Mouse (Mus musculus) heart, embryonic 16.5 days (tissue): Measurements from ENCODE around the gene Ncapd2. TPM values are rescaled to one million over a fixed set of nuclear protein-coding genes. Genes with fewer than 3 reads are reported as not detected.
A peak's percentile ranks its signal among the peaks of the same experiment; 100 is the strongest.

ENCODE experiments used
- ATAC-seq: fragments of 200-750 bp; cut with Nextera tagmentation; replicated peaks from 2 replicates; pipeline ENCODE4 v1.8.0; 2017; ENCODE audit warnings: moderate number of reproducible peaks; ENCODE audit not compliant: insufficient read depth, low FRiP score; ENCODE audit errors: extremely low read depth
- H3K27ac ChIP-seq: fragments of 300-500 bp; sonication (generic); 2 replicates; pipeline ENCODE4 v1.5.1; 2014; ENCODE audit warnings: mild to moderate bottlenecking, low read length, control low read depth, moderate library complexity
- H3K27me3 ChIP-seq: fragments of 300-500 bp; sonication (generic); 2 replicates; pipeline ENCODE4 v1.6.1; 2014; ENCODE audit warnings: low read length, mixed read lengths; ENCODE audit not compliant: control insufficient read depth, insufficient read depth
- H3K36me3 ChIP-seq: fragments of 300-500 bp; sonication (generic); 2 replicates; pipeline ENCODE4 v1.6.1; 2014; ENCODE audit not compliant: control insufficient read depth, insufficient read depth
- H3K4me1 ChIP-seq: fragments of 300-500 bp; sonication (generic); 2 replicates; pipeline ENCODE4 v1.6.1; 2014; ENCODE audit warnings: low read length, mixed read lengths; ENCODE audit not compliant: control insufficient read depth, insufficient read depth
- H3K4me2 ChIP-seq: fragments of 300-500 bp; sonication (generic); 2 replicates; pipeline ENCODE4 v1.6.1; 2014; ENCODE audit warnings: low read depth, mild to moderate bottlenecking, control low read depth, low read length
- H3K4me3 ChIP-seq: fragments of 300-500 bp; sonication (generic); 2 replicates; pipeline ENCODE4 v1.5.1; 2014; ENCODE audit warnings: mild to moderate bottlenecking, control low read depth, low read length
- H3K9ac ChIP-seq: fragments of 300-500 bp; sonication (generic); 2 replicates; pipeline ENCODE4 v1.6.1; 2014; ENCODE audit warnings: low read length, control low read depth
- H3K9me3 ChIP-seq: fragments of 300-500 bp; sonication (generic); replicated peaks from 2 replicates; pipeline ENCODE4 v1.6.1; 2016; ENCODE audit warnings: low read length; ENCODE audit not compliant: control insufficient read depth
- WGBS: fragments of 180-500 bp; shearing (Covaris S2); extraction: QIAGEN DNeasy Blood & Tissue Kit; methylation state at CpG from one replicate; pipeline ENCODE4 v1.1.7; 2014; 5-methylcytosine and 5-hydroxymethylcytosine counted together
- polyA plus RNA-seq: library from polyadenylated mRNA; unstranded; fragments of >200 nt; fragmentation: Nextera tagmentation; extraction: Ambion mirVana; gene quantifications from 2 replicates; pipeline ENCODE4 v1.2.1, GENCODE M21; 2015

Gene Ncapd2
- polyA plus RNA-seq, 1 experiment from 2014 or later = 99.3 TPM

GRCm38 (mm10) chr6:125218963-125219362 lies 27.5 kb upstream of the Ncapd2 start:
- no peak overlapping the region for H3K9ac ChIP-seq
- no peak for ATAC-seq

GRCm38 (mm10) chr6:125217899-125218298 lies 26.4 kb upstream of the Ncapd2 start:
- no peak for ATAC-seq
- Histone ChIP-seq H3K27me3 (peaks cover 3% of the 10 kb centered on the region; the same call in 1 of the 2 replicates), H3K4me1 (peaks cover 13% of the 10 kb centered on the region), H3K4me3 (no peak overlapping the region), H3K27ac (no peak overlapping the region), H3K36me3 (peaks cover 5% of the 10 kb centered on the region; the same call in 1 of the 2 replicates), H3K4me2 (no peak overlapping the region), H3K9ac (no peak overlapping the region), H3K9me3 (no peaks in the 10 kb centered on the region)
- WGBS = 76% methylated on average over 11 of the region's 11 CpGs

More at GRCm38 (mm10) chr6:125218963-125219362, 27.5 kb upstream of the Ncapd2 start:
- H3K27ac ChIP-seq = no peak overlapping the region
- WGBS = 79% methylated on average over 4 of the region's 4 CpGs
- H3K27me3 ChIP-seq = no peaks in the 10 kb centered on the region
- H3K4me1 ChIP-seq = peaks cover 13% of the 10 kb centered on the region
- H3K36me3 ChIP-seq = peaks cover 10% of the 10 kb centered on the region
- no peaks in the 10 kb centered on the region for H3K9me3 ChIP-seq
- H3K4me3 ChIP-seq = no peak overlapping the region
- no peak overlapping the region for H3K4me2 ChIP-seq

- Histone ChIP-seq H3K9ac (no peak overlapping the region), H3K4me3 (no peak overlapping the region), H3K27me3 (peaks cover 3% of the 10 kb centered on the region; the same call in 1 of the 2 replicates), H3K4me1 (peaks cover 8% of the 10 kb centered on the region), H3K36me3 (peaks cover 5% of the 10 kb centered on the region; the same call in 1 of the 2 replicates), H3K4me2 (peak overlapping the region; percentile 20; the same call in 1 of the 2 replicates), H3K9me3 (no peaks in the 10 kb centered on the region), H3K27ac (no peak overlapping the region)
- no peak for ATAC-seq
- 56% methylated on average over 2 of the region's 2 CpGs for WGBS
Observed at GRCm38 (mm10) chr6:125216898-125217297, 25.4 kb upstream of the Ncapd2 start.

DNA sequence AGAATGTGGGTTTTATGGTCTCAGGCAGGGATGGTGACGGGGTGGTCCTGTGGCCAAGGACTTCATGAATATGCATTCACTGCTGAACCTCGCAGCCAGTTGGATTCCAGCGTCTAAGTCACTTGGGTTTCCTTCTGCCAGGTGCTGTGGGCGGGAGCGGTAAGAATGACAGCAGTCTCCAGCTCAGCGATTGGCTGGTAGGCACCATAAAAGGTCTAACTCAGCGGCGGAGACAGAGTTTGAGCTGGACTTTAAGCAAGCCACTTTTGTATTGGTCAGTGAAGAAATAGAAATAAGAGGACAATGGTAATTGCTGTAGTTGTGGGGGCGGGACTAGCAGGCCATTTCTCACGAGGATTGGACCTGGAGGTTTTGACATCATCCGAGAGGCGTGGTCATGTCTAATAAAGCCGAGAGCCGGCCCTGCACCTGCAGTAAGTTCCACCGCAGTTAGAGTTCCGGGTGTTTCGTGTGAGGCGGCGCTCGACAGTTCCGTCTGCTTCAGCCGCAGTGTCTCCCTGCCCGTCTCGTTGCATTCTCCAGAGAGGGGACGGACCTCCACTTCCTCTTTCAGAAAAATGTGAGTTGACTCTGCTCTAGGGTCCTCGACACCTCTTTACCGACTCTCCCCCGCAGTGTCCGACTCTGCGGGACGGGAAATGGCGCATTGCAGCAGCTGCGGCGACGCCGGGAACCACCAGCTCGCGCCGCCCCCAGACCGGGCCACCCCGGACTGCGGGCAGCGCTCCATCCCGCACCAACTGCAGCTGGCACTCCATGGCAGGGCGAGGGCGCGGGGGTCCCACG lies 23.9 kb upstream of the Ncapd2 start, which contains the start of gene Vamp1:
Vamp1 (plus strand) TSS at position 404 of the 807 bp plus-strand sequence.
- Histone ChIP-seq H3K4me1 (peaks cover 8% of the 10 kb centered on the region), H3K27ac (peak within 1 kb of the TSS; percentile 71)
- under 1% methylated on average over 48 of the region's 48 CpGs for WGBS

DNA sequence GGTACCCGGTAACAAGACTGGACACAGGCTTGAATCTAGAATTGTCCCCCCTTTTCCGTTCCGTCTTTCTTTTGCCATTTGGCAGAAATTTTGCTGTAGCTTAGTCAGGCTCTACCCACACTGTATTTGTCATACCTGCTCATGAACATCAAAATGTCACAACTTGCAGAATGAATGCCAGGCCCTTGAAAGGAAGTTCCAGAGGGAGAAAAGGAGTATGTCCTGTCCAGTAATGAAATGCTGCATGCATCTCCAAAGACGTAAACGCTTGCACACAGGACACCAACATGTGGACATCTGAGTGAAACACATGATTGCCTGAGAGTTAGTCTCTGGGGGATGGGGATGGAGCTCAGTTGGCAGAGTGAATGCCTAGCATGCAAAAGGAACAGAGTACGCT lies 22.2 kb upstream of the Ncapd2 start:
- Histone ChIP-seq H3K9ac (no peak overlapping the region), H3K4me2 (no peak overlapping the region), H3K9me3 (no peaks in the 10 kb centered on the region), H3K4me1 (peaks cover 8% of the 10 kb centered on the region), H3K4me3 (no peak overlapping the region), H3K27me3 (peaks cover 3% of the 10 kb centered on the region; the same call in 1 of the 2 replicates), H3K36me3 (no peaks in the 10 kb centered on the region), H3K27ac (no peak overlapping the region)
- 76% methylated on average over 6 of the region's 6 CpGs for WGBS
- no peak for ATAC-seq

More for the DNA sequence above, 23.9 kb upstream of the Ncapd2 start, which contains the start of gene Vamp1:
- Histone ChIP-seq H3K9ac (peak within 1 kb of the TSS; percentile 84), H3K27me3 (peaks cover 3% of the 10 kb centered on the region; the same call in 1 of the 2 replicates), H3K36me3 (peaks cover 5% of the 10 kb centered on the region; the same call in 1 of the 2 replicates), H3K4me3 (peak within 1 kb of the TSS; percentile 67), H3K4me2 (peak within 1 kb of the TSS; percentile 82), H3K9me3 (no peaks in the 10 kb centered on the region)
- peak; percentile 94 for ATAC-seq

DNA sequence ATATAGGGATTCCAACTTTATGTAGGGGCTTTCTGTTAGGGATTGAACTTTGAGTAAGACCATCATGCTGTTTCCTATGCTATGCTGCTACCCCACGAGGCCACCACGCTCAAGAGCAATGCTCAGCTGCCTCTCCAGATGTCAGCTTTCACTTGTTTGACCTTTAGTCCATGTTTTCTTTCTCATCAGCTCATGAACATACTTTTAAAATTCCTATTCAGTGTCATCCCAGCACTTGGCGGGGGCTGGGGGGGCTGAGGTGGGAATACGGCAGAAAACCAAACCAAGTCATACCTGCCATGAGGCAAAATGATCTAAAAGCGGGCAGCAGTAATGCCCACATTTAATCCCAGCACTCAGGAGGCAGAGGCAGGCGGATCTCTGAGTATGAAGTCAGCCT lies 21.6 kb upstream of the Ncapd2 start:
- ATAC-seq = no peak
- Histone ChIP-seq H3K4me3 (no peak overlapping the region), H3K27me3 (peaks cover 3% of the 10 kb centered on the region; the same call in 1 of the 2 replicates), H3K36me3 (no peaks in the 10 kb centered on the region), H3K9me3 (no peaks in the 10 kb centered on the region), H3K9ac (no peak overlapping the region), H3K27ac (no peak overlapping the region), H3K4me1 (peaks cover 8% of the 10 kb centered on the region), H3K4me2 (no peak overlapping the region)
- WGBS = 68% methylated on average over 6 of the region's 6 CpGs

DNA sequence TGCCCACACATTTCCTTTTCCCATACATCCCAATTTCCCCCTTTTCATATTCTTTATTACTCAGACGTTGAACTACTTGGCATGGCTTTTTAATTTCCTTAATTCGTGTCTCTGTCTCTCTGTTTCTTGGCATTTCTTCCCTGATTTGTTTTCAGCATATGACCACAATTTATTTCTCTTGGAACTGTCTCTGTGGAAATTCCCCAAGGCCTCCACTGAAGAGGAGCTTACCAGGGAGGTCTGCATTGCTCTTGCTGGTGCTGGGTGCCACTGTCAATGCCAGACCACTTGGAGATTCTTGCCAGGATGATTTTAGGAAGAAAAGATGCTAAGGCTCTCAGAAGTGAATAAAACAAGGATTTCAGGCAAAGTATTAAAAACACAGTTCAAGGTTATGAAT lies 21.1 kb upstream of the Ncapd2 start:
- no peak overlapping the region for H3K9ac ChIP-seq
- H3K4me3 ChIP-seq = no peak overlapping the region
- no peaks in the 10 kb centered on the region for H3K36me3 ChIP-seq
- 29% methylated on average over 2 of the region's 2 CpGs for WGBS
- no peaks in the 10 kb centered on the region for H3K9me3 ChIP-seq
- H3K27ac ChIP-seq = no peak overlapping the region
- peaks cover 8% of the 10 kb centered on the region for H3K4me1 ChIP-seq
- peaks cover 3% of the 10 kb centered on the region; the same call in 1 of the 2 replicates for H3K27me3 ChIP-seq
- H3K4me2 ChIP-seq = no peak overlapping the region
- ATAC-seq = no peak

DNA sequence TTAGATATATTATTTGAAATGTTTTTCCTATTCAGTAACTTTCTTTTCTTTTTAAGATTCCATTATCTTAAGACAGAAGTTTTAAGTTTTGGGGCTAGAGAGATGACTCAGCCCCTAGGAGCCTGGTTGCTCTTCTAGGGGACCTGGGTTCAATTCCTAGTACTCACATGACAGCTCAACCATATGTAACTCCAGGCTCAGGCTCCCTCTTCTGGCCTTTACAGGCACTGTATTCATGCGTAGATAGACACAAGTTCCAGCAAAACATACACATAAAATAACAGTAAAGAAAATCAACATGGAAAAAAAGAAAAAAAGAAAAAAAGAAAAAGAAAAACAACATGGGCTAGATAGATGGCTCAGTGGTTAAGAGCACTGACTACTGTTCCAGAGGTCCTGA lies 18.9 kb upstream of the Ncapd2 start:
- no peak overlapping the region for H3K9ac ChIP-seq
- H3K27me3 ChIP-seq = peaks cover 3% of the 10 kb centered on the region; the same call in 1 of the 2 replicates
- no peak overlapping the region for H3K27ac ChIP-seq
- H3K36me3 ChIP-seq = no peaks in the 10 kb centered on the region
- 57% methylated on average over 1 of the region's 1 CpGs for WGBS
- no peak overlapping the region for H3K4me3 ChIP-seq
- H3K4me2 ChIP-seq = no peak overlapping the region
- no peak for ATAC-seq
- no peaks in the 10 kb centered on the region for H3K9me3 ChIP-seq
- H3K4me1 ChIP-seq = no peaks in the 10 kb centered on the region

DNA sequence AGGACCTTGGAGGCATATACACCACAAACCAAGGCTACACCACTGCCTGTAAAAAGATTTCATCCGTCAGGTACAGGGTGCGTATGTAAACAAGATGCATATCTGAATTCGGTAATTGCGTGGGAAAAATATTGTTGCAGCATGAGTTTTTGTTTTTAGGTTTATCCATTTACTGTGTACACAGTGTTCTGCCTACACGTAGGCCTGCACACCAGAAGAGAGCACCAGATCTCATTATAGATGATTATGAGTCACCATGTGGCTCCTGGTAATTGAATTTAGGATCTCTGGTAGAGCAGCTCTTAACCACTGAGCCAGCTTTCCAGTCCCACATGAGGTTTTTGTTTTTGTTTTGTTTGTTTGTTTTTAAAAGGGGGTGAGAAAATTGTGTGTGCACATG lies 5.7 kb upstream of the Ncapd2 start:
- no peak overlapping the region for H3K4me2 ChIP-seq
- H3K9ac ChIP-seq = no peak overlapping the region
- no peak overlapping the region for H3K27ac ChIP-seq
- peaks cover 13% of the 10 kb centered on the region; the same call in 1 of the 2 replicates for H3K36me3 ChIP-seq
- ATAC-seq = no peak
- no peaks in the 10 kb centered on the region for H3K9me3 ChIP-seq
- WGBS = 84% methylated on average over 5 of the region's 5 CpGs
- peaks cover 4% of the 10 kb centered on the region for H3K4me1 ChIP-seq
- no peak overlapping the region for H3K4me3 ChIP-seq
- H3K27me3 ChIP-seq = no peaks in the 10 kb centered on the region
